Mouse (Mus musculus): ENCODE measurements at regions not wholly inside any gene's neighbourhood (a gene's known extent, or its start where the extent isn't known, plus 50 kb on each side); places are given as distances from the start of the nearest gene placed in this dataset.

- Histone ChIP-seq H3K4me1 (ENCODE audit: control insufficient read depth, insufficient read depth, low read length) (no peaks in the 10 kb centered on the region), H3K36me3 (ENCODE audit: control insufficient read depth, insufficient read depth, low read length) (no peaks in the 10 kb centered on the region), H3K27ac (replicated peaks; ENCODE audit: low read depth, low read length) (no peak overlapping the region), H3K4me2 (ENCODE audit: low read depth, severe bottlenecking) (no peak overlapping the region), H3K4me3 (ENCODE audit: low read depth, low read length) (no peak overlapping the region), H3K9ac (ENCODE audit: low read length) (no peak overlapping the region), H3K9me3 (ENCODE audit: control insufficient read depth, low read length) (no peaks in the 10 kb centered on the region), H3K27me3 (ENCODE audit: control insufficient read depth, insufficient read depth, low read length) (no peaks in the 10 kb centered on the region)
- ATAC-seq (ENCODE audit: insufficient number of reproducible peaks, low FRiP score, low TSS enrichment, low read depth): no peak
- peak; percentile 85 for DNase-seq (ENCODE audit: low spot score)
- WGBS: 35% methylated on average over 5 of the region's 5 CpGs
Observed at GRCm38 (mm10) chr12:107056553-107056952, 431.9 kb upstream of the 3110018I06Rik start.

DNA sequence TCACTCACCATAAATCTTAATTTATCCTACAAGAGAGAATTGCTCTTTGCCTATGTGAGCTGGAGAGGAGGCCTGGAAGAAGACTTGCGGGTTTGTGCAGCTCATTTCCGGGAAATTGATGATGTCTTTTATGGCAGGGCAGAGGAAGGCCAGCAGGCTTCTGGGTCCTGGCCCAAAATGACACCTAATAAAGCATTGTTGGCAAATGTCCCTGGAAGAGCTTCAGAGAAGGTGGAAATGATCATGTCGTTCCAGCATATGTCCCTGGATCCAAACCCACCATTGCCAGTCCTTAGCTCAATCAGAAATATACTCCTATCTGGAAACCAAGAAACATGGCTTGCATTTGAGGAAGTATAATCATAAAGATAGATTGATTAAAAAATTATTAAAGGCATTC, 427.9 kb upstream of the 3110018I06Rik start:
- Histone ChIP-seq H3K27me3 (ENCODE audit: control insufficient read depth, insufficient read depth, low read length) (no peaks in the 10 kb centered on the region), H3K9ac (ENCODE audit: low read length) (no peak overlapping the region), H3K4me3 (ENCODE audit: low read depth, low read length) (no peak overlapping the region), H3K4me1 (ENCODE audit: control insufficient read depth, insufficient read depth, low read length) (no peaks in the 10 kb centered on the region), H3K27ac (replicated peaks; ENCODE audit: low read depth, low read length) (no peak overlapping the region), H3K4me2 (ENCODE audit: low read depth, severe bottlenecking) (no peak overlapping the region), H3K9me3 (ENCODE audit: control insufficient read depth, low read length) (no peaks in the 10 kb centered on the region), H3K36me3 (ENCODE audit: control insufficient read depth, insufficient read depth, low read length) (no peaks in the 10 kb centered on the region)
- no peak for DNase-seq (ENCODE audit: low spot score)
- no peak for ATAC-seq (ENCODE audit: insufficient number of reproducible peaks, low FRiP score, low TSS enrichment, low read depth)
- 28% methylated on average over 3 of the region's 3 CpGs for WGBS

GRCm38 (mm10) chr12:107067346-107067745, 421.1 kb upstream of the 3110018I06Rik start:
- no peak overlapping the region for H3K4me3 ChIP-seq (ENCODE audit: low read depth, low read length)
- no peaks in the 10 kb centered on the region for H3K27me3 ChIP-seq (ENCODE audit: control insufficient read depth, insufficient read depth, low read length)
- 88% methylated on average over 2 of the region's 2 CpGs for WGBS
- no peak overlapping the region for H3K4me2 ChIP-seq (ENCODE audit: low read depth, severe bottlenecking)
- no peak for DNase-seq (ENCODE audit: low spot score)
- ATAC-seq (ENCODE audit: insufficient number of reproducible peaks, low FRiP score, low TSS enrichment, low read depth): no peak
- no peak overlapping the region for H3K9ac ChIP-seq (ENCODE audit: low read length)
- no peaks in the 10 kb centered on the region for H3K4me1 ChIP-seq (ENCODE audit: control insufficient read depth, insufficient read depth, low read length)
- H3K27ac ChIP-seq (replicated peaks; ENCODE audit: low read depth, low read length): no peak overlapping the region
- no peaks in the 10 kb centered on the region for H3K36me3 ChIP-seq (ENCODE audit: control insufficient read depth, insufficient read depth, low read length)
- H3K9me3 ChIP-seq (ENCODE audit: control insufficient read depth, low read length): no peaks in the 10 kb centered on the region

- Histone ChIP-seq H3K4me3 (ENCODE audit: low read depth, low read length) (no peak overlapping the region), H3K4me2 (ENCODE audit: low read depth, severe bottlenecking) (no peak overlapping the region)
Observed at GRCm38 (mm10) chr12:107082541-107082940, 405.9 kb upstream of the 3110018I06Rik start.

DNA sequence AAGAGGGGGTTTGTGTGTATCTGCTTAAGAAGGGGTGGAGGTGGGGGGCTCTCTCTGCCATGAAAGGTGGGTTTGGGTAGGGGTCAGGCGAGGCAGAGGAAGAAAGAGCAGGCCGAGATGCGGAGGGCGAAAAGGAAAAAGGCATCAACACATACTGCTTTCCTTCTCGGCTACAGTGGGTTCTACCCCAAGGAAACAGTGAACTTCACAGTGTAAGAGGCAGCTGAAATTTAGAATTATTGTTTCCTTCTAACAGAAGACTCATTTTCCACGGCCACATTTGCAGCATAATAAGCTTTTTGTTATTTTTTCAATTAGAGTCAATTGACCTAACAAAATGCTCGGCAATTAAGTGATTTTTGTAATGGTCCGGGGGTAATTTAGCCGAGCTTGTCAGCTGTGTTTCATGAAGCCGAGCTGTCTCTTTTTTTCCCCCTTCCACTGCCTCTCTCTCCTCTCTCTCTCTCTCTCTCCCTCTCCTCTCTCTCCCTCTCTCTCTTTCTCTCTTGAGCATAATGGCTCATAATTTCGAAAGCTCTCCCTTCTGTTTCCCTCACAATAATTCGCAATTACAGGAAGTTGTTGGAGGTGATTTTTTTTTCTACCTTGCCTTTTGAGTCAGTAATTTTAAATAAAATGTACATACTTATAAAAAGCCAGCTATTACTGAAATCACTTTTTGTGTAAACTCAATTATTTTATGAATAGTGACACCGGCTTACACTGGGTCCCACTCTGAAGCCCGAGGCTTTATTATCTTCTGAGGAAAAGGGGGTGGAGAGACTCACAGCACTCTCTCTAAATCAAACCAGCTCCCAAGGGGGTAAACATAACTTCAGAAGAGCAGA, 403.1 kb upstream of the 3110018I06Rik start:
- peaks cover 7% of the 10 kb centered on the region; the same call in 1 of the 2 replicates for H3K4me1 ChIP-seq (ENCODE audit: control insufficient read depth, insufficient read depth, low read length)
- no peaks in the 10 kb centered on the region for H3K36me3 ChIP-seq (ENCODE audit: control insufficient read depth, insufficient read depth, low read length)
- ATAC-seq (ENCODE audit: insufficient number of reproducible peaks, low FRiP score, low TSS enrichment, low read depth): no peak
- H3K9me3 ChIP-seq (ENCODE audit: control insufficient read depth, low read length): no peaks in the 10 kb centered on the region
- no peak overlapping the region for H3K9ac ChIP-seq (ENCODE audit: low read length)
- no peaks in the 10 kb centered on the region for H3K27me3 ChIP-seq (ENCODE audit: control insufficient read depth, insufficient read depth, low read length)
- H3K27ac ChIP-seq (replicated peaks; ENCODE audit: low read depth, low read length): no peak overlapping the region
- no peak overlapping the region for H3K4me3 ChIP-seq (ENCODE audit: low read depth, low read length)
- WGBS: 28% methylated on average over 14 of the region's 14 CpGs
- DNase-seq (ENCODE audit: low spot score): no peak
- H3K4me2 ChIP-seq (ENCODE audit: low read depth, severe bottlenecking): no peak overlapping the region

More at GRCm38 (mm10) chr12:107082541-107082940, 405.9 kb upstream of the 3110018I06Rik start:
- Histone ChIP-seq H3K27me3 (ENCODE audit: control insufficient read depth, insufficient read depth, low read length) (no peaks in the 10 kb centered on the region), H3K9me3 (ENCODE audit: control insufficient read depth, low read length) (no peaks in the 10 kb centered on the region), H3K27ac (replicated peaks; ENCODE audit: low read depth, low read length) (no peak overlapping the region), H3K9ac (ENCODE audit: low read length) (no peak overlapping the region), H3K4me1 (ENCODE audit: control insufficient read depth, insufficient read depth, low read length) (peaks cover 10% of the 10 kb centered on the region; the same call in 1 of the 2 replicates), H3K36me3 (ENCODE audit: control insufficient read depth, insufficient read depth, low read length) (no peaks in the 10 kb centered on the region)
- 71% methylated on average over 10 of the region's 10 CpGs for WGBS
- ATAC-seq (ENCODE audit: insufficient number of reproducible peaks, low FRiP score, low TSS enrichment, low read depth) (no peak), DNase-seq (ENCODE audit: low spot score) (no peak)

GRCm38 (mm10) chr12:107085906-107086655, 402.4 kb upstream of the 3110018I06Rik start:
- Histone ChIP-seq H3K9ac (ENCODE audit: low read length) (no peak overlapping the region), H3K9me3 (ENCODE audit: control insufficient read depth, low read length) (no peaks in the 10 kb centered on the region), H3K36me3 (ENCODE audit: control insufficient read depth, insufficient read depth, low read length) (no peaks in the 10 kb centered on the region), H3K4me3 (ENCODE audit: low read depth, low read length) (no peak overlapping the region), H3K27ac (replicated peaks; ENCODE audit: low read depth, low read length) (no peak overlapping the region), H3K4me2 (ENCODE audit: low read depth, severe bottlenecking) (no peak overlapping the region), H3K4me1 (ENCODE audit: control insufficient read depth, insufficient read depth, low read length) (peaks cover 7% of the 10 kb centered on the region; the same call in 1 of the 2 replicates), H3K27me3 (ENCODE audit: control insufficient read depth, insufficient read depth, low read length) (no peaks in the 10 kb centered on the region)
- peak; percentile 67; the same call in 1 of the 2 replicates for ATAC-seq (ENCODE audit: insufficient number of reproducible peaks, low FRiP score, low TSS enrichment, low read depth)
- 13% methylated on average over 16 of the region's 16 CpGs for WGBS
- peak; percentile 87 for DNase-seq (ENCODE audit: low spot score)

GRCm38 (mm10) chr12:107092151-107092550, 396.3 kb upstream of the 3110018I06Rik start:
- no peak overlapping the region for H3K9ac ChIP-seq (ENCODE audit: low read length)
- no peak overlapping the region for H3K4me2 ChIP-seq (ENCODE audit: low read depth, severe bottlenecking)
- DNase-seq (ENCODE audit: low spot score) (no peak), ATAC-seq (ENCODE audit: insufficient number of reproducible peaks, low FRiP score, low TSS enrichment, low read depth) (no peak)
- H3K27me3 ChIP-seq (ENCODE audit: control insufficient read depth, insufficient read depth, low read length): no peaks in the 10 kb centered on the region
- H3K9me3 ChIP-seq (ENCODE audit: control insufficient read depth, low read length): no peaks in the 10 kb centered on the region
- 86% methylated on average over 3 of the region's 3 CpGs for WGBS
- no peak overlapping the region for H3K27ac ChIP-seq (replicated peaks; ENCODE audit: low read depth, low read length)
- H3K4me1 ChIP-seq (ENCODE audit: control insufficient read depth, insufficient read depth, low read length): no peaks in the 10 kb centered on the region
- H3K36me3 ChIP-seq (ENCODE audit: control insufficient read depth, insufficient read depth, low read length): no peaks in the 10 kb centered on the region
- no peak overlapping the region for H3K4me3 ChIP-seq (ENCODE audit: low read depth, low read length)

- WGBS: 88% methylated on average over 13 of the region's 13 CpGs
- ATAC-seq (ENCODE audit: insufficient number of reproducible peaks, low FRiP score, low TSS enrichment, low read depth) (no peak), DNase-seq (ENCODE audit: low spot score) (no peak)
- H3K4me1 ChIP-seq (ENCODE audit: control insufficient read depth, insufficient read depth, low read length): no peaks in the 10 kb centered on the region
- no peak overlapping the region for H3K27ac ChIP-seq (replicated peaks; ENCODE audit: low read depth, low read length)
- no peaks in the 10 kb centered on the region for H3K27me3 ChIP-seq (ENCODE audit: control insufficient read depth, insufficient read depth, low read length)
- H3K9me3 ChIP-seq (ENCODE audit: control insufficient read depth, low read length): no peaks in the 10 kb centered on the region
- no peaks in the 10 kb centered on the region for H3K36me3 ChIP-seq (ENCODE audit: control insufficient read depth, insufficient read depth, low read length)
- H3K9ac ChIP-seq (ENCODE audit: low read length): no peak overlapping the region
- no peak overlapping the region for H3K4me2 ChIP-seq (ENCODE audit: low read depth, severe bottlenecking)
- no peak overlapping the region for H3K4me3 ChIP-seq (ENCODE audit: low read depth, low read length)
Observed at GRCm38 (mm10) chr12:107093326-107093725, 395.1 kb upstream of the 3110018I06Rik start.

All from limb, embryonic 11.5 days (tissue).